Mouse (Mus musculus) adrenal gland, postnatal 36 days (tissue): ENCODE results near the gene Emc9. TPM values are rescaled to one million over a fixed set of nuclear protein-coding genes. Genes with fewer than 3 reads are reported as not detected.

ENCODE experiments used
- DNase-seq, 2 experiments: peaks; one replicate each; pipeline ENCODE4 v3.0.0; 2021; ENCODE audit warnings: mixed read lengths in 1 of 2
- long read RNA-seq, 2 experiments: library from polyadenylated mRNA; stranded (forward); transcript quantifications; one replicate each; pipeline ENCODE4 v2.0.0; 2021; ENCODE audit warnings: borderline sequencing depth in 2 of 2
- total RNA-seq, 2 experiments: library from RNA; stranded (reverse); gene quantifications; 2 replicates each; pipeline ENCODE4 v1.2.3; 2021

The Emc9 gene
- 10 to 100 TPM; 28.0 to 45.9 TPM for total RNA-seq
- long read RNA-seq, experiment 1, transcript Emc9-201 (5 exons, 855 nt) = major isoform, 57 of 66 reads
- long read RNA-seq, experiment 1, partial matches to known transcripts = 1 of 66 reads
- long read RNA-seq, experiment 1, other reads (novel, unspliced or antisense) = 8 of 66 reads
- long read RNA-seq, experiment 2, transcript Emc9-201 (5 exons, 855 nt) = major isoform, 14 of 15 reads
- long read RNA-seq, experiment 2, partial matches to known transcripts = 0 of 15 reads
- long read RNA-seq, experiment 2, other reads (novel, unspliced or antisense) = 1 of 15 reads

DNA sequence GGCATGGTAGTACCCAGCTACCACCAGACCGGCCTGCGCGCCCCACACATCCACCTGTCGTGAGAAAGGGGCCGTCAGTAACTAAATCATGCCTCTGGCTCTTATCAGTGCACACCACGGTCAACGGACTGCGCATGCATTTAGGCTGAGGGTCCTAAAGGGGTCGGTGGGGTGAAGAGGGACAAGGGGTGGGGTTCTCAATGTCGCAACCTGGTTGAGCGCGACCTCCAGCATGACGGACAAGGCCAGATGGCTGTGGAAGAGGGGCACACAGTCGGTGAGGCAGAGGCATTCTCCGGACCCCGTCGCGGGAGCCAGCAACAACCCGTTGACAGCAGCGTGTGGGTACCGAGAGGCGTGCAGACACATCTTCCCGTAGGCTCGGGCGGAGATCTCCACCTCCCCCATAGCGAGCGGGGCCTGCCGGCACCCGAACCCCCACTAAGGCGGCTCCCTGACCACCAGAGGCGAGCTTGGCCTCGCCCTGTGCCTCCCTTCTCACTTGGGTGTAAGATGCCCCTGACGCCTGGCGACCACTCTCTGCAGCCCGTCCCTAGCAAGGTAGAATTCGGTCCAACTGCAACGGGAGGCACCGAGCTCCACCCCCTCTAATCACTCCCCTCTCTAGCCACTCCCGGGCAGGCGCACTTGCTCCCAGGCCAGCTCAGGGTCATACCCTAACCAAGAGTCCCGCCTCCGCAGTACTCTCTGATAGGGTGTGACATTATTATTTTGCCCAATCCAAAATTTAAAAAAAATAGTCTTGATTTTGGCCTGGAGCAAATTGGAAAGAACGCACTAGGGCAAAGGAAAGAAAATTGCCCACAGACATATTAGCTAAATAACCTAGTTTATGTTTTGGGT lies at the start of gene Emc9:
Gene Emc9, minus strand, starts transcription at position 601 of the 864 bp plus-strand sequence.
- peak; percentile 93 to 94 for DNase-seq

DNA sequence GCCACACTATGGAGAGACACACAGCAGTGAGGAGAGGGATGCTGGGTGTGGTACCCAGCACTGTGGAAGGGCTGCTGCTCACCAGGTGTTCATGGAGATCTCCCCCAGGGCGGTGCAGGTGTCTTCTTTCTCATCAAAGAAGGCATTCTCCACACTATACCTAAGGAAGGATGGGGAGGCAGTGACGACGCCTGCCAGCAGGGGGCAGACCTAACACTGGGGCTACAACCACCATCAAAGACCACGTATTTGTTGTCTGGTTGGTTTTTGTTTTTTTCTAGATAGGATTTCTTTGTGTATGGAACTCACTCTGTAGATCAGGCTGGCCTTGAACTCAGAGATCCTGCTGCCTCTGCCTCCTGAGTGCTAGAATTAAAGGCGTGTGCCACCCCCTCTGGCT lies 44.2 kb upstream of the Emc9 start:
- DNase-seq = peak; percentile 66 to 77

DNA sequence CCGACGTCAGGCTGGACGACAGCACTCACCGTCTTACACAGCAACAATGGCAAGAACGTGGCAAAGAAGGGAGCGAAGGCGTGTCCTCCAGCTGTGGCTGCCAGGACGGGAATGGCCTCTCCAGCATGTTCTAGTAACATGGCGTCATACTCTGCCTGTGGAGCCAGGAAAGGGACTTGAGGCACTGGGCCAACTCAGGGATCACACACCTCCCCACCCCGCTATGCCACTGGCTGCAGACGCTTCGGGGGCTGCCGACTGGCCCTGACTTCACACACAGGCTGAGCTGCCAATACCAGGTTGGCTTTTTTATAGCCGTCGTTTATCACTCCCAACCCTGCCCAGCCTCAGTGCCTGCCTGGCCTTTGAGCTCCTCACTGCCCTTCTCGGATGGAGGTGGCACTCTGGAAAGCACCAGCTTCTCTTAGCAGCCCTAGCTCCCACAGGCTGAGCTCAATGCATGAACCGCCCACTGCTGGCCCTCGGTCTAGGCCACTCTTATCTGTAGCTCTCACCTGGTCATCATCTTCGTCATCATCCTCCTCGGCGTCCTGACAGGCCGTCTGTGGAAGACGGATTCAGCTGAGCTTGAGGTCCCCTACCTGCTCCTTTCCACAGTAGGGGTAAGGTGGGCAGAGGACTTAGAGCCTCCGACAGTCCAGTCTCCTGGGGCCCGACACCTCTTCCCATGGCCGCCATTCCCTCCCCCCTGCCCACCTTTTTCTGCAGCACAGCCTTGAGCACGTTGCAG lies 43.1 kb upstream of the Emc9 start:
- DNase-seq = no peak

GRCm38 (mm10) chr14:55618486-55619195 lies 33.5 kb upstream of the Emc9 start:
- no peak for DNase-seq

- peak; percentile 46 to 60 for DNase-seq
Measured at GRCm38 (mm10) chr14:55617822-55618221, 32.7 kb upstream of the Emc9 start, which contains the start of gene Rec8. Gene Rec8 (plus strand): TSS chr14:55618037.

- DNase-seq = no peak
Measured at GRCm38 (mm10) chr14:55616844-55617243, 31.7 kb upstream of the Emc9 start.

GRCm38 (mm10) chr14:55615876-55616275 lies 30.8 kb upstream of the Emc9 start:
- no peak for DNase-seq

DNA sequence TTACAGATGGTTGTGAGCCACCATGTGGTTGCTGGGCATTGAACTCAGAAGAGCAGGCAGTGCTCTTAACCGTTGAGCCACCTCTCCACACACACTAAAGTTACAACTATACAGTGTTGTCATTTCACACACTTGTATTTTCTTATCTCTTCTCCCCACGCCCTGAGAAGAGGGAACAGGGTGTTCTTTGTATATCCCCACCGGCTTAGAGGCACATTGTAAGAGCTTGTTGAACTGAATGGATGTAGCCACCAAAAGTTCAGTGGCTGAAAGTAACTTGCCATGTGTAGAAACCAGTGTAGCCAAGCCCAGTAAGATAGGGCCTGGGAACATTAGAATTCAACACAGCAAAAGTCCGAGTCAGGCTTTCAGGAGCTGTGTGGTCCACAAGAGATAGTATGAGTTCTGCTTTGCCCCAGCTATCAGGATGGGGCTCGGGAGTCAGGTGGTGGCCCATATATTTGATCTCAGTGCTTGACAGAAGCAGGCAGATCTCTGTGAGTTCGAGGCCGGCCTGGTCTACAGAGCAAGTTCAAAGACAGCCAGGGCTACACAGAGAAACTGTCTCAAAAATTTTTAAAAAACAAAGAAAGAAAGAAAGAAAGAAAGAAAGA lies 29.6 kb upstream of the Emc9 start:
- DNase-seq = no peak

GRCm38 (mm10) chr14:55613346-55613745 lies 28.2 kb upstream of the Emc9 start:
- DNase-seq = no peak

DNA sequence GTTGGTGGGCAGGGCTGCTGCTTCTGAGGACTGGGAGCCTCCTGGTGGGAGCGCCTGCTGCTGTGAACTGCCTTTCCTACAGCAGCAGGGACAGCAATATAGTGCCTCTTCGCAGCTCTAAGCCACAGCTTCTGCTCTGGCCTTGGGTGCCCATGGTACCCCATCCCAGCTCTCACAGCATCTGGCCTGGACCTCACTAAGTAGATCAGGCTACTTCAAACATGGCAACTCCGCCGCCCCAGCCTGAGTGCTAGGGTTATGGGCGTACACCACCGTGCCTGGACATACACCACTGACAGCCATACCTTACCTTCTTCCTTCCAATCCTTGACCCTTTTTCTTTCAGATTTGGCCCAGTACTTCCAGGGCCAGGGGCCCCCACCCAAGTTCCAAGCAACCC lies 23.2 kb upstream of the Emc9 start:
- no peak for DNase-seq

DNA sequence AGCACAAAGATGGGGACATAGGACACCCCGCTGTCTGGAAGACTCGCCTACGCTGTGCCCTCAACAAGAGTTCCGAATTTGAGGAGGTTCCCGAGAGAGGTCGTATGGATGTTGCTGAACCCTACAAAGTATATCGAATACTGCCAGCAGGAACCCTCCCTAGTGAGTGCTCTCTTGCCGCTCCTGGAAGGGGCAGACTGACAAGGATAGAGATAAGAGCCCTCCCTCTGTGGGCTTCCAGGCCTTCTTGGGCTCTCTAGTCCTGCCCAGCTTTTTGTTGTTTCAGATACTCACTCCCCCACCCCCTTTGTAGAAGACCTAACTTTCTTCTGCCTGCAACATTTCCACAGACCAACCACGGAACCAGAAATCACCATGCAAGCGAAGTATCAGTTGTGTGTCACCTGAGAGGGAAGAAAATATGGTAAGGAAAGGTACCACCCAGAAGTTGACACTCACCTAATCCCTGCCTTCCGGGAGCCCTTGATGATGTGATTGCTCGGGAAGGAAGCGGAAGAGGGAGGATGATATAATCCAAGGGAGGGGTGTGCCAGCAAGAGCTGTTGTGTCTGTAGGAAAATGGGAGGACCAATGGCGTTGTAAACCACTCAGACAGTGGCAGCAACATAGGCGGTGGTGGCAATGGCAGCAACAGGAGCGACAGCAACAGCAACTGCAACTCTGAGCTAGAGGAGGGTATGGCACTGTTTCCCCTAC lies 20.8 kb upstream of the Emc9 start:
- DNase-seq = no peak

GRCm38 (mm10) chr14:55604823-55605222 lies 19.7 kb upstream of the Emc9 start:
- no peak for DNase-seq

DNA sequence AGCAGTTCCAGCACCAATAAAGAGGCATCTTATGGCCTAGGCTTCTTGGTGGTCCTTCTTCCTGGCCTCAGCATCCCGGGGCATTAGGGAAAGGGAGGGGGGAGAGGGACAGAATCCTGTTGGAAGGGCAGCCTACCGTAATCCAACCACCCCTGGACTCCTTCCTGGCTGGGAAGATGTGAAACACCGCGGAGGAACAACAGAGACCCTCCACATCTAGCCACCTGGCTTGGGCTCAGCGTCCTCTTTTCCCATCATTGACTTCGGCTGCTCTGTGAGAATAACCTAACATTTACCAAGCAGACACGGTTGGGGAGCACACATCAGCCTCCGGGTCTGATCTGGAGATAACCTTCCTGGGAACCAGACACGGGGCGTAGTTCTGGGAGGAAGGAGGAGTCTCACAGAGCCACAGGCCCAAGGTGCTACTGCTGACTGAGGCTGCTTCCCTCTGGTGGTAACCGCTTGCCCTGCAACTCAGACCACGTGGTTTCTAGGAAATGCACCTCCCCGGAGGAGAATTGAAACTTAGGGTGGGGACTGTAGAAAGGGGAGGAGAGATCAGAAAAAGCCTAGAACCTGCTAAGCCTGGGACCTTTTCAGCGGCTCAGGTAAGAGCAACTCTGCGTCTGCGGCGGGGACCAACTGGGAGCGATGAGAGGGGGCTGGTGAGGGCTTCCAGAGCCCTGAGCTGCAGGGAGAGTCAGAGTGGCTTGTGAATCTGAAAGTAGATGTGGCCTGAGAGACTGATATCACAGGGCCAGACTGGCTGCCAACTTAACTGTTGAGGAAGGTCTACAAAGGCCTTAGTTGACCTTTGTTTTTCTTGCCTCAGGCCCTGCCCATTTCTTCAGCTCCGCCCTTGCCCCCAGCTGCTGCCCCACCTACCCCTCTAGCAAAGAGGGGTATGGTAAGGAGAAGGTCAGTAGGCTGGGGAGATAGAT lies 18.8 kb upstream of the Emc9 start:
- DNase-seq = peak; percentile 93 to 94

GRCm38 (mm10) chr14:55603271-55603632 lies 18.1 kb upstream of the Emc9 start, which contains the start of gene Irf9:
Gene Irf9 (plus strand): TSS chr14:55603571.
- DNase-seq = no peak

DNA sequence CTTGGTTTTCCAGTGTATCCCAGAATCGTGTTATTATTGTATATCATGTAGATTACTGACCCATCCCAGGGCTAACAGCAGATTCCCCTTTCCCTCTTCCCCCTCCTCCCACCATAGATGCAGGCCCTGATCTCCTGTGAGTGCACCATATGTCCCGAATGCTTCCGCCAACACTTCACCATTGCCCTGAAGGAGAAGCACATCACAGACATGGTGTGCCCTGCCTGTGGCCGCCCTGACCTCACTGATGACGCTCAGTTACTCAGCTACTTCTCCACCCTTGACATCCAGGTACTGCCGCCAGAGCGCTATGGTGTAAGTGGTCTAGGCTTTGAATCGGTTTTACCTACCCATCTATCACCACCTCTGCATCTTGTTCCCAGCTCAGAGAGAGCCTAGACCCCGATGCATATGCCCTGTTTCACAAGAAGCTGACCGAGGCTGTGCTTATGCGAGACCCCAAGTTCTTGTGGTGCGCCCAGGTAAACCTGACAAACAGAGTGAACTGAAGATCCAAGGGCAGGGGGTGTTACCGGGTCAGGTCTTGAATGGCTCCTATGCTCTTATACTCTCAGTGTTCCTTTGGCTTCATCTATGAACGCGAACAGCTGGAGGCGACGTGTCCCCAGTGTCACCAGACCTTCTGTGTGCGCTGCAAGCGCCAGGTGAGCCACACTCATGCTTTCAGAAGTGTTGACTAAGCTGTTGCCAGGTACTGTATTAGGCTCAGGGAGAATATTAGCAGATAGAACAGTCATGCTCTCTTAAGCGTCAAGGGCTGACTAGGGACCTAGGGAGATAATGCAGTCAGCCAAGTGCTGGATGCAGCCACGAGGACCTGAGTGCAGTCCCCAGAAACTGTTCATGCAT lies 13.7 kb upstream of the Emc9 start:
- no peak for DNase-seq

- no peak for DNase-seq
Measured at GRCm38 (mm10) chr14:55596036-55596690, 11.1 kb upstream of the Emc9 start.

DNA sequence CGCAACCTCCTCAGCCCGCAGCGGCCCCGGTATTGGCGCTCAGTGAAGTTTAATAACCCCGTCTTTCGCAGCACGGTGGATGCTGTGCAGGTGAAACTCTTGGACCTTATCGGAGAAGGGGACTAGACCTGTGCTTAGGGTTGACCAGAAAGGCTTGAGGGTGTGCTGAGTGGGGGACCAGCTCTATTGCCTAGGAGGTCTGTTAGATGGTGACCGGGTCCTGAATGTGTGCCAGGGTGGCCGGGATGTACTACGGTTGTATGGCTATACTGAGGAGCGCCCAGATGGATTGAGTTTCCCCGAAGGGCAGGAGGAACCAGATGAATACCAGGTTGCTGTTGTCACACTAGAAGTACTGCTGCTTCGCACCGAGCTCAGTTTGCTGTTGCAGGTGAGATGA lies 7.1 kb upstream of the Emc9 start:
- no peak for DNase-seq

DNA sequence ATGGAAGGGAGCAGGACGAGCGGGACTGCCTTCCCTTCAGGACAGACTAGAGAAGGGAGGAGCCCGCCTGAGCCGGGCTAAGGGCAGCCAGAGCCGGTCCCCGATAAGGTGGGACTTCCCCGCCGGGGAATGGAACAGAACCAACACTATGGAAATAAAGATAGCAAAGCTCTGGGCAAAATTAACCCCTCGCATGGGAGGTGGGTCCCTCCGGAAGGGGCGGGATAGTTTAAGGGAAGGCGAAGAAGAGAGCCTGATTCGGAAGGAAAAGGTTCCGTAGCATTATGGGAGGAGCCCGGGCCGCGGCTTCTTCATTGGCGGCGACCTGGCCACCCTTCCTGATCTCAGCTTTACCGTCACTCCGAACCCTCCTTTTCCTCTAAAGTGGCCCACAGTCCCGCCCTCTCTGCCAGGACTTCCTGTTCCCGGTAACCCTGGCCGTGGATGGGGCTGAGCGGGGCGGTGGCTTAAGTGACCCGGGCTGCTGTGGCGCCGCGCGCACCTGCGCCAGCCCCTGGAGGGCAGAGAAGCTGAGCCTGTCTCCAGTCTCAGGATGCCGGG lies 6.3 kb upstream of the Emc9 start, which contains the start of gene Rnf31:
Gene Rnf31, plus strand, starts transcription at position 378 of the 561 bp plus-strand sequence.
- DNase-seq = peak; percentile 96 to 97
